Mouse (Mus musculus) embryonic facial prominence, embryonic 10.5 days (tissue): ENCODE measurements around the gene Slc30a1. TPM values are rescaled to one million over a fixed set of nuclear protein-coding genes. Genes with fewer than 3 reads are reported as not detected.

Experiments
- DNase-seq: peaks from one replicate; pipeline ENCODE4 v3.0.0-alpha.2; 2017; ENCODE audit warnings: low spot score
- H3K27ac ChIP-seq: fragments of 300-500 bp; sonication (generic); replicated peaks from 2 replicates; pipeline ENCODE4 v1.5.1; 2016; ENCODE audit warnings: mild to moderate bottlenecking
- H3K27me3 ChIP-seq: fragments of 300-500 bp; sonication (generic); replicated peaks from 2 replicates; pipeline ENCODE4 v1.6.1; 2016; ENCODE audit warnings: low read depth, mild to moderate bottlenecking; ENCODE audit not compliant: poor library complexity, severe bottlenecking
- H3K36me3 ChIP-seq: fragments of 300-500 bp; sonication (generic); replicated peaks from 2 replicates; pipeline ENCODE4 v1.6.1; 2016; ENCODE audit warnings: mild to moderate bottlenecking, moderate library complexity
- H3K4me1 ChIP-seq: fragments of 300-500 bp; sonication (generic); 2 replicates; pipeline ENCODE4 v1.6.1; 2016
- H3K4me3 ChIP-seq: fragments of 300-500 bp; sonication (generic); 2 replicates; pipeline ENCODE4 v1.5.1; 2016; ENCODE audit warnings: mild to moderate bottlenecking, moderate library complexity
- H3K9me3 ChIP-seq: fragments of 300-500 bp; sonication (generic); 2 replicates; pipeline ENCODE4 v1.6.1; 2016; ENCODE audit warnings: mild to moderate bottlenecking
- WGBS: fragments of 180-500 bp; shearing (Covaris S2); methylation state at CpG from one replicate; pipeline ENCODE4 v1.1.7; 2016; 5-methylcytosine and 5-hydroxymethylcytosine counted together
- polyA plus RNA-seq: library from polyadenylated mRNA; unstranded; fragments of >200 nt; fragmentation: Nextera tagmentation; extraction: Ambion mirVana; gene quantifications from 2 replicates; pipeline ENCODE4 v1.2.1, GENCODE M21; 2016

The Slc30a1 gene
- polyA plus RNA-seq, 1 experiment from 2014 or later: 1.5 TPM

DNA sequence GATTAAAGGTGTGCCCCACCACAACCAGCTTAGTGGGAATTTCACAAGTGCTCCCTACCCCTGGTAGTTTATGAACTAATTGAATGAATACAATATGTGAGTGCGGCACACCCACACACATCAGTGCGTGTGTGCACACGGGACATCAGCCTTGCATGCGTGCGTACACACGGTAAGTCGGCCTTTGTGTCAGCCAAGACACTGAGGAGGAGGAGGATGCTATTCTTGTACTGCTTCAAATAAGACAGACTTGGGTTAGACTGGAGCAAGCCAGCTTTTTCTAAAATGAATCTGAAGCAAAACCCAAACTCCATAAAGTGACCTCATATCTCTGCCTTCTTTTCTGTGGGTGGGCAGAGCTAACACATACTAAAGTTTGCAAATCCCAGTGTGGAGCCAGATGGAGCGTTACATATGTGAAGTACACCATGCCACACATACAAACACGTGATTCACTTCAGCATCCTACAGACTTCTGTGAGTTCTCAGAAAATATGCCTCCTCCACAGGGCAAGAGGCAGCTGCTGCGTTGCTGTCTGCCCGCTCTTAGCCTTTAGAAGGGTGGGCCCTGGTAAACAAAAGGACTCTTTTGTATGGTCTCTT is 46.3 kb downstream of the Slc30a1 start:
- Histone ChIP-seq H3K27me3 (no peaks in the 10 kb centered on the region), H3K36me3 (no peaks in the 10 kb centered on the region), H3K9me3 (no peaks in the 10 kb centered on the region), H3K27ac (no peak overlapping the region), H3K4me1 (peaks cover 4% of the 10 kb centered on the region), H3K4me3 (no peak overlapping the region)
- no peak for DNase-seq
- WGBS: 88% methylated on average over 11 of the region's 11 CpGs

DNA sequence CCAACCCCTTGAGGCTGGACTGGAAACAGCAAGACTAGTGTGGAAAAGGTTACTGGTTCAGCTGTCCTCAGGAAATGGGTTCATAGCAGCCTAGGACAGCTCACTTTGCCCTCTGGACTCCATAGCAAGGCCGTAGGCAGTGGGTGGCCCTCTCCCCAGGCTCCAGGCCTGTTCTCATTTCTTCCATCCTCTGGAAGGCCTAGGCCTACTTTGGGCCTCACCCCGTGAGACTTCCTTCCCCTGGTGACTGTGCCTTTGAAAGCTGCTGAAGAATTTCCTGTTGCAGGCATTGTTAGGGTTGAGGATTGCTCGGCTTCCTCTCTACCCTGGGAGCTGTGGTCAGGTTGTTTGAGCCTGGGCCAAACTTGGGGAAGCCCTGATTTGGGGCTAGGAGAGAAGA is 48.5 kb downstream of the Slc30a1 start:
- 59% methylated on average over 3 of the region's 3 CpGs for WGBS
- H3K4me3 ChIP-seq: no peak overlapping the region
- H3K27ac ChIP-seq: peak overlapping the region; percentile 44
- H3K9me3 ChIP-seq: no peaks in the 10 kb centered on the region
- peaks cover 4% of the 10 kb centered on the region for H3K4me1 ChIP-seq
- H3K36me3 ChIP-seq: no peaks in the 10 kb centered on the region
- DNase-seq: no peak
- H3K27me3 ChIP-seq: no peaks in the 10 kb centered on the region

DNA sequence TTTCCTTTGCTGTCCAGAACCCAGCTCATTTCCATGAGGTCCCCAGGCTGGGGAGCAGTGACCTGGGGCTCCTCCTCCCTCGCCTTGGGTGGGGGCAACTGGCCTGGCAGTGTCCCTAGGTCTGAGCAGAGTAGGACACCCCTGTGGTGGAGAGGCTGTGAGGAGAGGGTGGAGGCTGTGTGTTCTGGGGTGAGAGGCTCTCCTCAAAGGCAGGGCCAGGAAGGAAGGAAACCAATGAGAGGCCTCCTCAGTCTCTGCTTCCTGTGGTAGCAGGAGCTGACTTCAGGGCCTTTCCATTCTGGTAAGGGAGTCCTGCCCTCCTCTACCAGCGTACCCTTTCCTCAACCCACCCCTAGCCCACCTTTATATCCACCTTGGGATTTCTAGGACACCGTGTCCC is 49.7 kb downstream of the Slc30a1 start:
- Histone ChIP-seq H3K9me3 (no peaks in the 10 kb centered on the region), H3K27ac (peak overlapping the region; percentile 44; the same call in 1 of the 2 replicates), H3K27me3 (no peaks in the 10 kb centered on the region), H3K4me1 (peaks cover 4% of the 10 kb centered on the region), H3K4me3 (no peak overlapping the region), H3K36me3 (no peaks in the 10 kb centered on the region)
- DNase-seq: no peak
- WGBS: 82% methylated on average over 3 of the region's 3 CpGs

DNA sequence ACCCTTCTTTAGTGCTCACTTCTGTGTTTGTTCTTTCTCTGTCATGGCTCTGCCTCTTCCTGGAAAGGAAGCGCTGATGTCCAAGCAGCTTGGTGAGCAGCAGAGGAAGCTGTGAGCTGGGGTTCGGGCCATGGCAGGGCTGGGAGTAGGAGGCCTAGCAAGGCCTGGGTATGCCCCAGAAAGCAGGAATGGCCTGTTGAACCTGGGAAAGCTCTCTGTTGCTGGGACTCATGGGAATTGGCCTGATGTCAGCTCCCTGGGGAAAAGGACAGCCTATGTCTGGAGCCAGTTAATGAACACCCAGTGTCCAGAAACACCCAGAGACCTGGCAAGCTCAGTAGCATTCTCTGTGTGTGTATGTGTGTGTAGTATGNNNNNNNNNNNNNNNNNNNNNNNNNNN is 50.3 kb downstream of the Slc30a1 start:
- no peaks in the 10 kb centered on the region for H3K9me3 ChIP-seq
- H3K4me3 ChIP-seq: no peak overlapping the region
- WGBS: 90% methylated on average over 2 of the region's 2 CpGs
- H3K27me3 ChIP-seq: no peaks in the 10 kb centered on the region
- peaks cover 4% of the 10 kb centered on the region for H3K4me1 ChIP-seq
- no peaks in the 10 kb centered on the region for H3K36me3 ChIP-seq
- H3K27ac ChIP-seq: peak overlapping the region; percentile 44; the same call in 1 of the 2 replicates
- no peak for DNase-seq

DNA sequence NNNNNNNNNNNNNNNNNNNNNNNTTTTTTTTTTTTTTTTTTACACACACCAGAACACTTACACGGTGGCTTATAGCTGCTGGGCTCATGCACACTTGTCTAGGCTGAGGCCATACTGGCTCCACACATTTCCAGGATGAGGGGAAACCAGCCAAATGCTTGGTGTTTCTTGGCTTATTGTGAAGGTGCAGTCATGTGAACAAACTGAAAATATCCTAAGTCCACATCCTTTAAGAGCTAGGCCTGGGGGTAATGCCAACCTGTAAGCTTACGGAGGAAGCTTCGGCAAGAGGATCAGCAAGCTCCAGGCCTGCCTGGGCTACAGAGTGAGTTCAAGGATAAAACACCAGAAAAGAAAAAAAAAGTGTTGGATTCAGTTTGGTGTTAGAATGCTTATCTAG is 50.8 kb downstream of the Slc30a1 start:
- Histone ChIP-seq H3K36me3 (no peaks in the 10 kb centered on the region), H3K9me3 (no peaks in the 10 kb centered on the region), H3K27ac (no peak overlapping the region), H3K4me3 (no peak overlapping the region), H3K27me3 (no peaks in the 10 kb centered on the region), H3K4me1 (peaks cover 4% of the 10 kb centered on the region)
- no peak for DNase-seq
- WGBS: 81% methylated on average over 3 of the region's 3 CpGs

DNA sequence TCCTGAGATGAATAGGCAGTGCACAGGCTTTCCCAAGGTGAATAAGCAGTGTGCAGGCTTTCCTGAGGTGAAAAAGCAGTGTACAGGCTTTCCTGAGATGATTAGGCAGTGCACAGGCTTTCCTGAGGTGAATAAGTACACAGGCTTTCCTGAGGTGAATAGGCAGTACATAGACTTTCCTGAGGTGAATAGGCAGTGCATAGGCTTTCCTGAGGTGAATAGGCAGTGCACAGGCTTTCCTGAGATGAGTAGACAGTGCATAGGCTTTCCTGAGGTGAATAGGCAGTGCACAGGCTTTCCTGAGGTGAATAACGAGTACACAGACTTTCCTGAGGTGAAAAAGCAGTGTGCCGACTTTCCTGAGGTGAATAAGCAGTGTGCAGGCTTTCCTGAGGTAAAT is 54.4 kb downstream of the Slc30a1 start:
- DNase-seq: no peak
- no peak overlapping the region for H3K4me3 ChIP-seq
- H3K36me3 ChIP-seq: no peaks in the 10 kb centered on the region
- H3K4me1 ChIP-seq: peaks cover 12% of the 10 kb centered on the region
- H3K27me3 ChIP-seq: no peaks in the 10 kb centered on the region
- WGBS: 61% methylated on average over 2 of the region's 2 CpGs
- H3K27ac ChIP-seq: no peak overlapping the region
- no peaks in the 10 kb centered on the region for H3K9me3 ChIP-seq

Other genes starting within 250 kb of the Slc30a1 start
- 24.0 and 24.4 TPM in 2 replicates for gene Lpgat1, start 188.9 kb upstream of the Slc30a1 start, polyA plus RNA-seq
- gene Nek2, start 85.3 kb upstream of the Slc30a1 start, polyA plus RNA-seq: 60.0 and 62.2 TPM in 2 replicates
- 0.75 and 1.7 TPM in 2 replicates for gene Rd3, start 70.6 kb downstream of the Slc30a1 start, polyA plus RNA-seq
- 3.1 and 4.5 TPM in 2 replicates for gene Traf5, start 185.8 kb downstream of the Slc30a1 start, polyA plus RNA-seq
- gene Rcor3, start 231.3 kb downstream of the Slc30a1 start, polyA plus RNA-seq: 14.5 and 15.0 TPM in 2 replicates